Mouse (Mus musculus) brain, embryonic 14.5 days (tissue): Measurements from ENCODE around the gene Nrd1.

Source experiments
- CTCF ChIP-seq: fragments of 200-500 bp; IDR thresholded peaks from 2 replicates; pipeline ENCODE4 v1.5.1; 2012; ENCODE audit warnings: inconsistent platforms, mild to moderate bottlenecking, moderate library complexity, borderline replicate concordance; ENCODE audit not compliant: insufficient read depth, insufficient read length; ENCODE audit errors: extremely low read depth
- POLR2A ChIP-seq: fragments of 200-500 bp; IDR thresholded peaks from 2 replicates; pipeline ENCODE4 v1.6.1; 2012; ENCODE audit warnings: mild to moderate bottlenecking, inconsistent platforms, borderline replicate concordance; ENCODE audit not compliant: poor library complexity, insufficient read depth, insufficient read length, severe bottlenecking; ENCODE audit errors: extremely low read depth

GRCm38 (mm10) chr4:108963017-108963416, 37.4 kb upstream of the Nrd1 start:
- TF ChIP-seq POLR2A (no peak), CTCF (no peak)
